Mouse (Mus musculus) MEL (cell line): ENCODE data around the gene Aarsd1. TPM values are rescaled to one million over a fixed set of nuclear protein-coding genes. Genes with fewer than 3 reads are reported as not detected.

Experiments
- DNase-seq: peaks from one replicate; pipeline ENCODE4 v3.0.0; 2011; ENCODE audit warnings: low read depth, low spot score
- H3K27ac ChIP-seq: 2 replicates; pipeline ENCODE4 v1.5.1; 2012; ENCODE audit warnings: low read depth, mild to moderate bottlenecking, control low read depth, low read length, moderate library complexity; ENCODE audit not compliant: control insufficient read depth
- H3K27me3 ChIP-seq, 2 experiments: fragments of 150-350 bp in 1 of 2; sonication (generic) in 1 of 2; 2 replicates each; pipeline ENCODE4 v1.6.1; 2012; ENCODE audit warnings: low read length in 2 of 2, mild to moderate bottlenecking in 2 of 2, improper control_type of control experiment in 1 of 2, moderate library complexity in 1 of 2; ENCODE audit not compliant: insufficient read depth in 2 of 2, control insufficient read depth in 1 of 2
- H3K36me3 ChIP-seq, 2 experiments: 2 replicates each; pipeline ENCODE4 v1.6.1; 2012 to 2014; ENCODE audit warnings: low read length in 2 of 2, improper control_type of control experiment in 1 of 2, inconsistent platforms in 1 of 2, mild to moderate bottlenecking in 1 of 2; ENCODE audit not compliant: insufficient read depth in 2 of 2, control insufficient read depth in 1 of 2
- H3K4me1 ChIP-seq, 2 experiments: fragments of 150-350 bp in 1 of 2; sonication (generic) in 1 of 2; 2 replicates each; pipeline ENCODE4 v1.6.1; 2012; ENCODE audit warnings: low read length in 2 of 2, improper control_type of control experiment in 1 of 2, mild to moderate bottlenecking in 1 of 2; ENCODE audit not compliant: insufficient read depth in 2 of 2, control insufficient read depth in 1 of 2
- H3K4me3 ChIP-seq, 2 experiments: fragments of 150-350 bp in 1 of 2; sonication (generic) in 1 of 2; 2 replicates each; pipeline ENCODE4 v1.5.1; 2012; ENCODE audit warnings: low read depth in 2 of 2, low read length in 2 of 2, mild to moderate bottlenecking in 2 of 2, moderate library complexity in 2 of 2, control low read depth in 1 of 2, improper control_type of control experiment in 1 of 2; ENCODE audit not compliant: control insufficient read depth in 1 of 2, insufficient read depth in 1 of 2
- H3K79me2 ChIP-seq: 2 replicates; pipeline ENCODE4 v1.6.1; 2012; ENCODE audit warnings: mild to moderate bottlenecking, low read length, moderate library complexity; ENCODE audit not compliant: control insufficient read depth, poor library complexity, insufficient read depth
- H3K9ac ChIP-seq: 2 replicates; pipeline ENCODE4 v1.6.1; 2012; ENCODE audit warnings: low read depth, mild to moderate bottlenecking, control low read depth, low read length, moderate library complexity; ENCODE audit not compliant: control insufficient read depth, poor library complexity, severe bottlenecking
- H3K9me3 ChIP-seq: fragments of 150-350 bp; sonication (generic); replicated peaks from 2 replicates; pipeline ENCODE4 v1.6.1; 2012; ENCODE audit warnings: mild to moderate bottlenecking, low read length, improper control_type of control experiment, moderate library complexity; ENCODE audit not compliant: insufficient read depth
- BHLHE40 ChIP-seq: IDR thresholded peaks from 2 replicates; pipeline ENCODE4 v1.6.1; 2012; ENCODE audit warnings: low read depth, mild to moderate bottlenecking, inconsistent platforms, low read length, improper control_type of control experiment, borderline replicate concordance
- E2F4 ChIP-seq: IDR thresholded peaks from 2 replicates; pipeline ENCODE4 v1.6.1; 2011; ENCODE audit warnings: low read depth, low read length, improper control_type of control experiment, borderline replicate concordance
- EP300 ChIP-seq, 2 experiments: IDR thresholded peaks; 2 replicates each; pipeline ENCODE4 v1.6.1; 2011; ENCODE audit warnings: improper control_type of control experiment in 2 of 2, low read length in 2 of 2, low read depth in 1 of 2, mild to moderate bottlenecking in 1 of 2
- ETS1 ChIP-seq: IDR thresholded peaks from 2 replicates; pipeline ENCODE4 v1.6.1; 2012; ENCODE audit warnings: low read depth, mild to moderate bottlenecking, inconsistent platforms, low read length, improper control_type of control experiment, moderate library complexity
- KAT2A ChIP-seq: conservative IDR thresholded peaks from 2 replicates; pipeline ENCODE4 v1.6.1; 2012; ENCODE audit warnings: low read depth, low read length, improper control_type of control experiment, inconsistent platforms
- MAX ChIP-seq: IDR thresholded peaks from 2 replicates; pipeline ENCODE4 v1.6.1; 2011; ENCODE audit warnings: low read length, improper control_type of control experiment
- MEF2A ChIP-seq: IDR thresholded peaks from 2 replicates; pipeline ENCODE4 v1.6.1; 2014; ENCODE audit warnings: low read depth, mild to moderate bottlenecking, inconsistent platforms, low read length, improper control_type of control experiment; ENCODE audit not compliant: poor library complexity, insufficient replicate concordance, severe bottlenecking; ENCODE audit errors: extremely low read depth
- MXI1 ChIP-seq: IDR thresholded peaks from 2 replicates; pipeline ENCODE4 v1.6.1; 2011; ENCODE audit warnings: mild to moderate bottlenecking, low read depth, low read length, improper control_type of control experiment
- NRF1 ChIP-seq: IDR thresholded peaks from 2 replicates; pipeline ENCODE4 v1.6.1; 2014; ENCODE audit warnings: low read depth, mild to moderate bottlenecking, inconsistent platforms, low read length, improper control_type of control experiment, moderate library complexity; ENCODE audit not compliant: poor library complexity, insufficient read depth, severe bottlenecking
- POLR2A ChIP-seq, 2 experiments: IDR thresholded peaks; 2 replicates each; pipeline ENCODE4 v1.6.1; 2011 to 2012; ENCODE audit warnings: low read length in 2 of 2, mild to moderate bottlenecking in 2 of 2, control low read depth in 1 of 2, improper control_type of control experiment in 1 of 2, low read depth in 1 of 2, moderate library complexity in 1 of 2; ENCODE audit not compliant: control insufficient read depth in 1 of 2, insufficient read depth in 1 of 2, poor library complexity in 1 of 2
- POLR2AphosphoS2 ChIP-seq: IDR thresholded peaks from 2 replicates; pipeline ENCODE4 v1.6.1; 2011; ENCODE audit warnings: low read length, improper control_type of control experiment
- RAD21 ChIP-seq: IDR thresholded peaks from 2 replicates; pipeline ENCODE4 v1.6.1; 2011; ENCODE audit warnings: mild to moderate bottlenecking, low read depth, low read length, improper control_type of control experiment
- TBP ChIP-seq: IDR thresholded peaks from 2 replicates; pipeline ENCODE4 v1.8.0; 2011; ENCODE audit warnings: low read depth, low read length, improper control_type of control experiment
- TCF12 ChIP-seq: IDR thresholded peaks from 2 replicates; pipeline ENCODE4 v1.6.1; 2014; ENCODE audit warnings: low read depth, mild to moderate bottlenecking, inconsistent platforms, low read length, improper control_type of control experiment, moderate library complexity
- USF2 ChIP-seq, 2 experiments: IDR thresholded peaks; 2 replicates each; pipeline ENCODE4 v1.6.1; 2011 to 2012; ENCODE audit warnings: improper control_type of control experiment in 2 of 2, low read length in 2 of 2, borderline replicate concordance in 1 of 2, inconsistent platforms in 1 of 2, low read depth in 1 of 2, mild to moderate bottlenecking in 1 of 2; ENCODE audit not compliant: insufficient read depth in 1 of 2
- ZC3H11A ChIP-seq: IDR thresholded peaks from 2 replicates; pipeline ENCODE4 v1.6.1; 2012; ENCODE audit warnings: low read depth, mild to moderate bottlenecking, inconsistent platforms, low read length, improper control_type of control experiment
- ZMIZ1 ChIP-seq: IDR thresholded peaks from 2 replicates; pipeline ENCODE4 v1.6.1; 2012; ENCODE audit warnings: low read depth, mild to moderate bottlenecking, inconsistent platforms, low read length, improper control_type of control experiment, moderate library complexity
- polyA plus RNA-seq, 2 experiments: library from polyadenylated mRNA; stranded (reverse) in 1 of 2; unstranded in 1 of 2; fragments of >175 nt in 1 of 2; fragments of >200 nt in 1 of 2; gene quantifications; 2 replicates each; pipeline versions ENCODE4 v1.2.1 to v1.2.4; 2012; ENCODE audit warnings: low replicate concordance in 2 of 2, low read depth in 1 of 2; ENCODE audit not compliant: insufficient read length in 2 of 2, insufficient read depth in 1 of 2, missing spikeins in 1 of 2
- total RNA-seq: library from RNA; depleted of rRNA; stranded (reverse); fragments of 300-350 nt; gene quantifications from 2 replicates; pipeline ENCODE4 v1.2.3, GENCODE M21; 2012

Aarsd1 gene
- total and polyA plus RNA-seq, 3 experiments = 80.5 to 371 (median 133) TPM

- H3K27ac ChIP-seq = no peak overlapping the region
- no peak for DNase-seq
- no peaks in the 10 kb centered on the region for H3K4me1 ChIP-seq
- H3K79me2 ChIP-seq = no peaks in the 10 kb centered on the region; the same call in 1 of the 2 replicates
- no peaks in the 10 kb centered on the region for H3K27me3 ChIP-seq
- H3K9ac ChIP-seq = no peak overlapping the region
- TF ChIP-seq NRF1 (no peak), MEF2A (no peak), BHLHE40 (no peak), MAX (no peak), MXI1 (no peak), POLR2A (IDR thresholded peaks at IDR 0.05; ENCODE audit: control insufficient read depth in 1 of 2, insufficient read depth in 1 of 2, low read depth in 1 of 2, low read length in 2 of 2, poor library complexity in 1 of 2) (no peak), TBP (no peak), EP300 (IDR thresholded peaks at IDR 0.05; ENCODE audit: low read depth in 1 of 2, low read length in 2 of 2) (no peak), ETS1 (no peak), USF2 (IDR thresholded peaks at IDR 0.05; ENCODE audit: borderline replicate concordance in 1 of 2, insufficient read depth in 1 of 2, low read depth in 1 of 2, low read length in 2 of 2) (no peak)
- TF ChIP-seq, all 39 proteins: peak for 0
- no peak overlapping the region for H3K4me3 ChIP-seq
- peaks cover 3 to 9% of the 10 kb centered on the region in 2 experiments; a peak in 3 of 4 replicates for H3K36me3 ChIP-seq
- H3K9me3 ChIP-seq = no peaks in the 10 kb centered on the region
Observed at GRCm38 (mm10) chr11:101433396-101433795, 16.0 kb upstream of the Aarsd1 start.

DNA sequence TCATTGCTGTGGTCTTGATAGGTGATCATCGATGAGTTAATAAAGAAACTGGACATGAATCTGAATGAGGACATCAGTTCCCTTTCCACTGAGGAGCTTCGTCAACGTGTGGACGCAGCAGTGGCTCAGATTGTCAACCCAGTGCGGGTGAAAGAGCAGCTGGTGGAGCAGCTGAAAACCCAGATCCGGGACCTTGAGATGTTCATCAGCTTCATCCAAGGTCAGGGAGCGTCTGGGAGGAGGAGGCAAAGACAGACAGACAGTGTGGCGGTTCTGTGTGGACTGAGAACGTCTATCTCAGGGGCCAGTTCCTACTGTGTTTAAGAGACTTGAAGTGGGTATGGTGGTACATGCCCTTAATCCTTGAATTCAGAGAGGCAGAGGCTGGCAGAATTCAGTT, 13.9 kb upstream of the Aarsd1 start:
- H3K36me3 ChIP-seq = peaks cover 8 to 9% of the 10 kb centered on the region in 2 experiments
- H3K9me3 ChIP-seq = no peaks in the 10 kb centered on the region
- H3K4me1 ChIP-seq = peaks cover 4 to 7% of the 10 kb centered on the region in 2 experiments
- no peak for DNase-seq
- H3K27ac ChIP-seq = no peak overlapping the region
- no peak overlapping the region for H3K4me3 ChIP-seq
- TF ChIP-seq ZMIZ1 (no peak), POLR2A (IDR thresholded peaks at IDR 0.05; ENCODE audit: control insufficient read depth in 1 of 2, insufficient read depth in 1 of 2, low read depth in 1 of 2, low read length in 2 of 2, poor library complexity in 1 of 2) (no peak), POLR2AphosphoS2 (no peak)
- H3K27me3 ChIP-seq = no peaks in the 10 kb centered on the region
- peaks cover 7% of the 10 kb centered on the region for H3K79me2 ChIP-seq
- no peak overlapping the region for H3K9ac ChIP-seq

DNA sequence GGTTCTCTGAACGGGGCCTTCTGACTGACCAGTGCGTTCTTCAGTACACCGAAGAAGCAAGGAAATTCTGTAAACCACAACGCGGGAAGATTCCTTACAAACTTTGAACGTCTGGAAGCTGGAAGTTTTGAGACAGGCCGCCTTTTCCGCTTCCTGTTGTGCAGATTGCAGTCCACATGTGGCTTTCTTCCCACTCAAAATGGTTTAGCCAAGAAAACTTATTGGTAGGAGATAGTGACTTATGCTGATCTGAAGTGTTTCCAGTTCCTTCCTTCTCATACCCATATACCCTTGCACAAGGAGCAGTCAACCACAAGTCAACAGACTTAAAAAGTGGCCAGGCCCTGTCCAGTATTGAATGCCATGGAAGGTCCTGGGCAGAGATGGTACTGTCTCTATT, 8.8 kb upstream of the Aarsd1 start:
- peak overlapping the region; percentile 85 to 91 for H3K4me3 ChIP-seq
- DNase-seq = peak; percentile 62
- 0 out of 4 replicates have a peak, but pooled peaks of 1 of the 2 experiments have one; percentile 1 for TF ChIP-seq EP300 (IDR thresholded peaks at IDR 0.05; ENCODE audit: low read depth in 1 of 2, low read length in 2 of 2)
- no peak for TF ChIP-seq RAD21
- TF ChIP-seq KAT2A = no peak
- peak; percentile 57 for TF ChIP-seq MAX
- no peak for TF ChIP-seq ZC3H11A
- TF ChIP-seq MXI1 = 0 out of 2 replicates have a peak, but pooled peaks have one; percentile 0
- TF ChIP-seq E2F4 = no peak
- TF ChIP-seq TCF12 = no peak
- H3K9me3 ChIP-seq = no peaks in the 10 kb centered on the region
- no peaks in the 10 kb centered on the region for H3K27me3 ChIP-seq
- H3K4me1 ChIP-seq = peaks cover 5 to 20% of the 10 kb centered on the region in 2 experiments
- peaks cover 20% of the 10 kb centered on the region for H3K79me2 ChIP-seq
- H3K36me3 ChIP-seq = peaks cover 7 to 13% of the 10 kb centered on the region in 2 experiments
- H3K27ac ChIP-seq = peak overlapping the region; percentile 59; the same call in 1 of the 2 replicates
- H3K9ac ChIP-seq = peak overlapping the region; percentile 85
